Comparison of ENCODE assay signal across 8 mouse cellular contexts in genomic region chr10:57794491-57795461, GRCm38 (mm10). TPM values are rescaled to one million over a fixed set of nuclear protein-coding genes. Genes with fewer than 3 reads are reported as not detected.
DNase-seq lines count a peak whose midpoint lies in the region; ATAC-seq and TF ChIP-seq lines count a peak whose summit lies in the region.

No protein-coding gene starts in this region.

- H3K4me1 ChIP-seq in E14TG2a.4 (replicated peaks; ENCODE audit: low read depth, low read length), result peaks cover 10% of the 10 kb centered on the region
- H3K4me1 ChIP-seq in forebrain, embryonic 12.5 days, result peaks cover 20% of the 10 kb centered on the region
- H3K4me1 ChIP-seq in lung, embryonic 16.5 days (replicated peaks; ENCODE audit: control insufficient read depth, insufficient read depth, low read length), result 0 out of 2 replicates have a peak, but pooled peaks cover 4% of the 10 kb centered on the region

- 0 out of 2 replicates have a peak overlapping the region, but pooled peaks have one; percentile 46 for H3K27ac ChIP-seq in forebrain, embryonic 12.5 days
- peak overlapping the region; percentile 15 for H3K27ac ChIP-seq in lung, embryonic 16.5 days (ENCODE audit: low read length)

- peak; percentile 55 to 60 for DNase-seq in heart, postnatal 14 days
- DNase-seq in kidney, postnatal 36 days, result peak; percentile 67 to 78
- peak; percentile 56 for DNase-seq in thymus, postnatal 0 days (ENCODE audit: low spot score)

- peak overlapping the region; percentile 60 for H3K9ac ChIP-seq in forebrain, embryonic 12.5 days
- H3K9ac ChIP-seq in lung, embryonic 16.5 days (ENCODE audit: low read length), result peak overlapping the region; percentile 80

- H3K36me3 ChIP-seq in E14TG2a.4 (ENCODE audit: insufficient read depth, low read length), result no peaks in the 10 kb centered on the region
- H3K36me3 ChIP-seq in forebrain, embryonic 12.5 days (replicated peaks), result peaks cover 23% of the 10 kb centered on the region
- H3K36me3 ChIP-seq in lung, embryonic 16.5 days (ENCODE audit: control insufficient read depth, insufficient read depth, low read length), result no peaks in the 10 kb centered on the region

- H3K4me3 ChIP-seq in E14TG2a.4 (replicated peaks; ENCODE audit: low read length), result peak overlapping the region; percentile 78
- peak overlapping the region; percentile 53 for H3K4me3 ChIP-seq in forebrain, embryonic 12.5 days (replicated peaks)
- peak overlapping the region; percentile 69 for H3K4me3 ChIP-seq in lung, embryonic 16.5 days (ENCODE audit: low read length)

- intact Hi-C loops in heart, postnatal 14 days (cut with DNase I), result loop anchor here (2.0 to 5.0 kb wide), 3 partner anchors 52 to 332 kb away; partner anchors contain the start of gene Serinc1

- ATAC-seq in cerebellum, adult (ENCODE audit: insufficient number of reproducible peaks, low FRiP score, low TSS enrichment), result peak; percentile 69
- ATAC-seq in forebrain, embryonic 12.5 days (ENCODE audit: low FRiP score), result peak; percentile 78
- peak; percentile 87 for ATAC-seq in lung, embryonic 16.5 days (ENCODE audit: low read depth)
- ATAC-seq in neutrophil, adult 5-6 weeks (ENCODE audit: extremely low read depth, insufficient number of reproducible peaks, low FRiP score, poor library complexity, severe bottlenecking), result peak; percentile 49

- 0 out of 2 replicates have a peak, but pooled peaks cover 5% of the 10 kb centered on the region for H3K9me3 ChIP-seq in E14TG2a.4 (ENCODE audit: low read length)
- H3K9me3 ChIP-seq in forebrain, embryonic 12.5 days, result peaks cover 13% of the 10 kb centered on the region; the same call in 1 of the 2 replicates
- H3K9me3 ChIP-seq in lung, embryonic 16.5 days (ENCODE audit: control insufficient read depth, low read length), result no peaks in the 10 kb centered on the region

- 2% methylated on average over 42 of the region's 44 CpGs for WGBS in forebrain, embryonic 12.5 days
- 2% methylated on average over 43 of the region's 44 CpGs for WGBS in lung, embryonic 16.5 days

- no peak for TF ChIP-seq CTCF in E14TG2a.4 (conservative IDR thresholded peaks at IDR 0.05; ENCODE audit: low read length)

- peaks cover 22% of the 10 kb centered on the region for H3K27me3 ChIP-seq in E14TG2a.4 (ENCODE audit: insufficient read depth, low read length)
- H3K27me3 ChIP-seq in forebrain, embryonic 12.5 days, result no peaks in the 10 kb centered on the region
- no peaks in the 10 kb centered on the region for H3K27me3 ChIP-seq in lung, embryonic 16.5 days (ENCODE audit: control insufficient read depth, insufficient read depth, low read depth, low read length)

- peak overlapping the region; percentile 84 for H3K4me2 ChIP-seq in forebrain, embryonic 12.5 days
- H3K4me2 ChIP-seq in lung, embryonic 16.5 days (ENCODE audit: low read depth, low read length), result peak overlapping the region; percentile 94

RNA-seq across cellular contexts. Expression of gene Smpdl3a, which starts 0.6 kb away (rescaled TPM):
- polyA plus RNA-seq in forebrain, embryonic 12.5 days (2016; fragmentation: Nextera tagmentation; extraction: Ambion mirVana), result 7.5 and 7.7 TPM in 2 replicates
- total RNA-seq in heart, postnatal 14 days (2021), result 10 to 100 TPM; 50.3 to 54.0 TPM
- polyA plus RNA-seq in lung, embryonic 16.5 days (2015; fragmentation: Nextera tagmentation; extraction: Ambion mirVana), result 29.3 and 34.6 TPM in 2 replicates
- 57.8 and 62.9 TPM in 2 replicates for total RNA-seq in neutrophil, adult 5-6 weeks (2017)
- polyA plus RNA-seq in thymus, postnatal 0 days (2015; fragmentation: Nextera tagmentation; extraction: Ambion mirVana), result 27.2 and 29.3 TPM in 2 replicates

RNA-seq across cellular contexts. Expression of gene Fabp7, which starts 10.1 kb away (rescaled TPM):
- 969 and 1,158 TPM in 2 replicates for polyA plus RNA-seq in forebrain, embryonic 12.5 days (2016; fragmentation: Nextera tagmentation; extraction: Ambion mirVana)
- 1 to 10 TPM; 1.9 to 2.9 TPM for total RNA-seq in heart, postnatal 14 days (2021)
- 11.9 and 15.1 TPM in 2 replicates for polyA plus RNA-seq in lung, embryonic 16.5 days (2015; fragmentation: Nextera tagmentation; extraction: Ambion mirVana)
- total RNA-seq in neutrophil, adult 5-6 weeks (2017), result not detected in 2 replicates
- 0.99 and 1.5 TPM in 2 replicates for polyA plus RNA-seq in thymus, postnatal 0 days (2015; fragmentation: Nextera tagmentation; extraction: Ambion mirVana)

Comparison
In these comparisons a context has a peak if more than half of its experiments do, and no peak if none do; other contexts are left out.
1. Peak in every context shown above with its lines: DNase-seq, ATAC-seq, H3K4me3 ChIP-seq and H3K27ac ChIP-seq.
2. RNA of gene Fabp7, which starts 10.1 kb away (polyA plus RNA-seq): 969 to 1,158 TPM in forebrain, embryonic 12.5 days; 11.9 to 15.1 TPM in lung, embryonic 16.5 days and 0.99 to 1.5 TPM in thymus, postnatal 0 days; every median in the first group is over 10 times any median in the second.